Comparison of ENCODE assay signal across 8 mouse cellular contexts in genomic region chr11:120357791-120358401, GRCm38 (mm10). TPM values are rescaled to one million over a fixed set of nuclear protein-coding genes. Genes with fewer than 3 reads are reported as not detected.
DNase-seq lines count a peak whose midpoint lies in the region; ATAC-seq and TF ChIP-seq lines count a peak whose summit lies in the region.

No protein-coding gene starts in this region.

- ATAC-seq in granulocyte monocyte progenitor cell, adult 5-6 weeks (replicated peaks; ENCODE audit: poor library complexity, severe bottlenecking), result peak; percentile 48
- peak; percentile 61 for ATAC-seq in intestine, embryonic 14.5 days (replicated peaks; ENCODE audit: low FRiP score, low TSS enrichment, low read depth)

- H3K27me3 ChIP-seq in E14TG2a.4 (ENCODE audit: insufficient read depth, low read length), result no peaks in the 10 kb centered on the region
- H3K27me3 ChIP-seq in intestine, embryonic 14.5 days (replicated peaks; ENCODE audit: control insufficient read depth, insufficient read depth, low read length), result no peaks in the 10 kb centered on the region
- H3K27me3 ChIP-seq in megakaryocyte, embryonic 14.5 days (replicated peaks), result peaks cover 29% of the 10 kb centered on the region

- WGBS in intestine, embryonic 14.5 days, result 10% methylated on average over 10 of the region's 10 CpGs

- TF ChIP-seq CTCF in E14TG2a.4 (conservative IDR thresholded peaks at IDR 0.05; ENCODE audit: low read length), result no peak

- DNase-seq in embryo, embryonic 10.5 days (ENCODE audit: low spot score), result peak; percentile 75
- peak; percentile 91 for DNase-seq in intestine, embryonic 14.5 days (ENCODE audit: low spot score)
- peak; percentile 82 to 88 for DNase-seq in left cerebral cortex, postnatal 25 days (ENCODE audit: low spot score in 2 of 2)
- DNase-seq in right cerebral cortex, postnatal 10 days (ENCODE audit: low spot score in 2 of 2), result peak; percentile 93 to 94
- DNase-seq in spleen, postnatal 36 days (ENCODE audit: low spot score in 2 of 2), result no peak

- H3K36me3 ChIP-seq in E14TG2a.4 (ENCODE audit: insufficient read depth, low read length), result no peaks in the 10 kb centered on the region
- H3K36me3 ChIP-seq in intestine, embryonic 14.5 days (ENCODE audit: control insufficient read depth, insufficient read depth, low read length), result no peaks in the 10 kb centered on the region
- H3K36me3 ChIP-seq in megakaryocyte, embryonic 14.5 days (replicated peaks; ENCODE audit: low read length), result no peaks in the 10 kb centered on the region

- H3K9me3 ChIP-seq in E14TG2a.4 (ENCODE audit: low read length), result peaks cover 14% of the 10 kb centered on the region
- no peaks in the 10 kb centered on the region for H3K9me3 ChIP-seq in intestine, embryonic 14.5 days (ENCODE audit: control insufficient read depth, low read length)
- no peaks in the 10 kb centered on the region for H3K9me3 ChIP-seq in megakaryocyte, embryonic 14.5 days

- 0 out of 2 replicates have a peak overlapping the region, but pooled peaks have one; percentile 1 for H3K4me2 ChIP-seq in intestine, embryonic 14.5 days (ENCODE audit: low read length)

- peaks cover 32% of the 10 kb centered on the region for H3K4me1 ChIP-seq in E14TG2a.4 (replicated peaks; ENCODE audit: low read depth, low read length)
- H3K4me1 ChIP-seq in intestine, embryonic 14.5 days (replicated peaks; ENCODE audit: control insufficient read depth, insufficient read depth, low read length), result peaks cover 45% of the 10 kb centered on the region
- H3K4me1 ChIP-seq in megakaryocyte, embryonic 14.5 days, result peaks cover 93% of the 10 kb centered on the region

- H3K9ac ChIP-seq in intestine, embryonic 14.5 days (ENCODE audit: low read length), result no peak overlapping the region

- H3K27ac ChIP-seq in intestine, embryonic 14.5 days (ENCODE audit: low read depth), result peak overlapping the region; percentile 82

- intact Hi-C loops in left cerebral cortex, postnatal 25 days (cut with DNase I), result no loop called here

- peak overlapping the region; percentile 35; the same call in 1 of the 2 replicates for H3K4me3 ChIP-seq in E14TG2a.4 (replicated peaks; ENCODE audit: low read length)
- H3K4me3 ChIP-seq in intestine, embryonic 14.5 days (ENCODE audit: low read depth, low read length), result no peak overlapping the region
- peak overlapping the region; percentile 38 for H3K4me3 ChIP-seq in megakaryocyte, embryonic 14.5 days (replicated peaks)

RNA-seq across cellular contexts. Expression of gene Fscn2, which starts 3.4 kb away (rescaled TPM):
- not detected in 2 replicates for total RNA-seq in granulocyte monocyte progenitor cell, adult 5-6 weeks (2014; fragmentation: Nextera tagmentation)
- total RNA-seq in granulocyte monocyte progenitor cell, adult 5-6 weeks (2017), result not detected in 2 replicates
- 0.12 and 0.65 TPM in 2 replicates for polyA plus RNA-seq in intestine, embryonic 14.5 days (2014; fragmentation: Nextera tagmentation; extraction: Ambion mirVana)
- total RNA-seq in left cerebral cortex, postnatal 25 days (2021), result under 1 TPM in 1 of 2 experiments, not detected in 1; 0.21 TPM
- 1.7 and 3.0 TPM in 2 replicates for polyA plus RNA-seq in megakaryocyte, embryonic 14.5 days (2012; ENCODE audit: insufficient read depth, low replicate concordance)

RNA-seq across cellular contexts. Expression of gene Actg1, which starts 9.6 kb away (rescaled TPM):
- total RNA-seq in granulocyte monocyte progenitor cell, adult 5-6 weeks (2014; fragmentation: Nextera tagmentation), result 1,412 and 1,653 TPM in 2 replicates
- 733 and 780 TPM in 2 replicates for total RNA-seq in granulocyte monocyte progenitor cell, adult 5-6 weeks (2017)
- polyA plus RNA-seq in intestine, embryonic 14.5 days (2014; fragmentation: Nextera tagmentation; extraction: Ambion mirVana), result 2,797 and 3,021 TPM in 2 replicates
- 1,000 to 10,000 TPM; 1,262 to 1,272 TPM for total RNA-seq in left cerebral cortex, postnatal 25 days (2021)
- 2,399 and 2,630 TPM in 2 replicates for polyA plus RNA-seq in megakaryocyte, embryonic 14.5 days (2012; ENCODE audit: insufficient read depth, low replicate concordance)

RNA-seq across cellular contexts. Expression of gene Faap100, which starts 20.7 kb away (rescaled TPM):
- total RNA-seq in granulocyte monocyte progenitor cell, adult 5-6 weeks (2014; fragmentation: Nextera tagmentation), result 8.3 and 13.2 TPM in 2 replicates
- 12.9 and 18.8 TPM in 2 replicates for total RNA-seq in granulocyte monocyte progenitor cell, adult 5-6 weeks (2017)
- polyA plus RNA-seq in intestine, embryonic 14.5 days (2014; fragmentation: Nextera tagmentation; extraction: Ambion mirVana), result 32.6 and 37.0 TPM in 2 replicates
- total RNA-seq in left cerebral cortex, postnatal 25 days (2021), result 10 to 100 TPM; 15.3 to 16.3 TPM
- polyA plus RNA-seq in megakaryocyte, embryonic 14.5 days (2012; ENCODE audit: insufficient read depth, low replicate concordance), result 12.4 and 19.3 TPM in 2 replicates

Comparison
In these comparisons a context has a peak if more than half of its experiments do, and no peak if none do; other contexts are left out.
1. DNase-seq: peak in embryo, embryonic 10.5 days (single experiment), intestine, embryonic 14.5 days (single experiment), left cerebral cortex, postnatal 25 days (2 of 2) and right cerebral cortex, postnatal 10 days (2 of 2); none in spleen, postnatal 36 days (0 of 2).